Mouse (Mus musculus): ENCODE data around the gene Tmprss7. TPM values are rescaled to one million over a fixed set of nuclear protein-coding genes. Genes with fewer than 3 reads are reported as not detected.

The Tmprss7 gene
- polyA plus RNA-seq, 1 experiment from 2014 or later = not detected

DNA sequence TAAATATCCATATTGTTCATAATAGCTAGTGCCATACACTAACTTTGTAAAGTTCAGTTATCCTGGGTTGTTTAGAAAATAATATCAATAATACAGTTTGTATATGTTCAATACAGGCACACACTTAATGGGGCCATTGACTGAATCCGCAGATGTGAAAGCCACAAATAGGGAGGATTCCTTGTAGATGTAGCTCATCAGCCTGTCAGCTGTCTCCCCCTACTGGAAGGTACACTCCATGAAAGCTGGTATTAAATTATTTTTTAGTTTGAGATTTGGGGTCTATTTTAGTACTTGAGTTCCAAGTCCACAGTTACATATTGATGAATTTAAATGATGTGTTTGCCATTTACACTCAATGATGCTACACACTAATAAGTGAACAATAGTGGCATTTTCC, 17.0 kb downstream of the Tmprss7 start:
- H3K27me3 ChIP-seq (replicated peaks) = no peaks in the 10 kb centered on the region
- no peak overlapping the region for H3K4me2 ChIP-seq
- H3K4me3 ChIP-seq (replicated peaks) = no peak overlapping the region
- WGBS = 40% methylated on average over 1 of the region's 1 CpGs
- no peak for ATAC-seq (ENCODE audit: insufficient read depth, low FRiP score, low read depth)
- H3K9ac ChIP-seq = no peak overlapping the region
- H3K36me3 ChIP-seq = no peaks in the 10 kb centered on the region
- H3K9me3 ChIP-seq = no peaks in the 10 kb centered on the region
- H3K4me1 ChIP-seq = no peaks in the 10 kb centered on the region
- no peak overlapping the region for H3K27ac ChIP-seq

- Histone ChIP-seq H3K9ac (no peak overlapping the region), H3K4me2 (no peak overlapping the region), H3K27ac (no peak overlapping the region), H3K27me3 (replicated peaks) (no peaks in the 10 kb centered on the region), H3K36me3 (no peaks in the 10 kb centered on the region), H3K4me3 (replicated peaks) (no peak overlapping the region), H3K9me3 (no peaks in the 10 kb centered on the region), H3K4me1 (no peaks in the 10 kb centered on the region)
- WGBS = 61% methylated on average over 4 of the region's 4 CpGs
- ATAC-seq (ENCODE audit: insufficient read depth, low FRiP score, low read depth) = peak; percentile 68
Measured at GRCm38 (mm10) chr16:45670005-45670404, 23.5 kb downstream of the Tmprss7 start.

GRCm38 (mm10) chr16:45668178-45668577, 25.3 kb downstream of the Tmprss7 start:
- Histone ChIP-seq H3K4me2 (no peak overlapping the region), H3K27me3 (replicated peaks) (no peaks in the 10 kb centered on the region), H3K36me3 (no peaks in the 10 kb centered on the region), H3K27ac (no peak overlapping the region), H3K9ac (no peak overlapping the region), H3K4me1 (no peaks in the 10 kb centered on the region), H3K9me3 (no peaks in the 10 kb centered on the region), H3K4me3 (replicated peaks) (no peak overlapping the region)
- ATAC-seq (ENCODE audit: insufficient read depth, low FRiP score, low read depth) = no peak
- WGBS = 59% methylated on average over 3 of the region's 3 CpGs

- Histone ChIP-seq H3K27me3 (replicated peaks) (no peaks in the 10 kb centered on the region), H3K9ac (no peak overlapping the region), H3K4me2 (no peak overlapping the region), H3K9me3 (no peaks in the 10 kb centered on the region), H3K27ac (no peak overlapping the region), H3K4me3 (replicated peaks) (no peak overlapping the region), H3K36me3 (no peaks in the 10 kb centered on the region), H3K4me1 (no peaks in the 10 kb centered on the region)
- 51% methylated on average over 2 of the region's 2 CpGs for WGBS
- 0 out of 2 replicates have a peak, but pooled peaks have one; percentile 35 for ATAC-seq (ENCODE audit: insufficient read depth, low FRiP score, low read depth)
Measured at GRCm38 (mm10) chr16:45666136-45666535, 27.3 kb downstream of the Tmprss7 start.

DNA sequence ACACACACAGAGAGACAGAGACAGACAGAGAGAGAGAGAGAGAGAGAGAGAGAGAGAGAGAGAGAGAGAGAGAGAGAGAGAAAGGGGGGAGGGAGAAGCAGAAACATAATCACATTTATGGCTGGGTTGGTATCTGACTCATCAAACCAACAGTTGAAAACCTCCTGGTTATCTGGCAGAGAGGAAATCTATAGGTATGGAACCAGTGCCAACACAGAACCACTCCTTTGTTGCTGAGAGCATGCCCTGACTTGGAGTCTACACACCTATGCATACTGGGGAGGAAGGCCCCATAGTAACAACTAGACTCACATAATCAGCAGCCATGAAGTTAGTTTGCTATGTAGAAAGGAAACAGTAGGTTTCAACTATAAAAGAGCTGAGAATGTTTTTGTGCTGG, 31.1 kb downstream of the Tmprss7 start:
- Histone ChIP-seq H3K36me3 (no peaks in the 10 kb centered on the region), H3K27ac (no peak overlapping the region), H3K4me2 (no peak overlapping the region), H3K4me1 (no peaks in the 10 kb centered on the region), H3K27me3 (replicated peaks) (no peaks in the 10 kb centered on the region), H3K9ac (no peak overlapping the region), H3K4me3 (replicated peaks) (no peak overlapping the region), H3K9me3 (no peaks in the 10 kb centered on the region)
- ATAC-seq (ENCODE audit: insufficient read depth, low FRiP score, low read depth) = no peak

DNA sequence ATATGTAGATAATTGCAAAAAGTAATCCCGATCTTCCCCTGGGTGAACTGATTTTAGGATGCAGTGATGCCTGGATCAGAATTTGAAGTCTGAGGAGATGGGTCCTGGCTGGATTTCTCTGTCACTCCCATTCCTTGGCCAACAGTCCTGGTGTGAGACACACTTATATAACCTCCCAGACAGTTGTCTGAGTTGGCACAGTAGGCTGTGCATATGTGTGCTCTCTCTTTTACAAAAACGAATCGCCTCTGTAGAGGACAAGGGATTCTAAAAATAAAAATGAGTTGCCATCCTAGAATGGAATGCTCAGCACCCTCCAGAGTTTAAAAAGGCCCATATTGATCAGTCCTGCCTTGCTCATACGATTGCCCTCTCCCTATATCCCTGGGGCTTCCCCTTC, 33.9 kb downstream of the Tmprss7 start:
- no peaks in the 10 kb centered on the region for H3K36me3 ChIP-seq
- no peak for ATAC-seq (ENCODE audit: insufficient read depth, low FRiP score, low read depth)
- 87% methylated on average over 4 of the region's 4 CpGs for WGBS
- H3K4me2 ChIP-seq = no peak overlapping the region
- H3K4me3 ChIP-seq (replicated peaks) = no peak overlapping the region
- H3K9me3 ChIP-seq = no peaks in the 10 kb centered on the region
- no peak overlapping the region for H3K27ac ChIP-seq
- H3K27me3 ChIP-seq (replicated peaks) = no peaks in the 10 kb centered on the region
- no peak overlapping the region for H3K9ac ChIP-seq
- no peaks in the 10 kb centered on the region for H3K4me1 ChIP-seq

DNA sequence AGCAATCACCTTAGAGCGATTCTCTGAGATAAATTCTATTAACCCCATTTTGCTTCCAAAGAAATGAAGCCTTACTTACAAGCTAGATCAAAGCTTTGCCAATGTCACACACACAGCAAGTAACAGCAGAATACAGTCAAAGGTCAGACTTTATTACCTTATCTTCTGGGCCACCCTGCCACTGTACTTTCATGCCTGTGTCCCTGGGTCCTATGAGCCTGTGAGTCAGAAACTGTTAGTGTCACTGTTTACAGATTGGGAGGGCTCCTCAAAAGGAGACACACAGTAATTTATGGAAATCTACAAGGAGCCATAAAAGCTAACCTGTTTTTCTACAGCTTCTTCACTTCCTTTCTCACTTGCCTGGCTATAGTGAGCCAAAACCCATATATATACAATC, 35.2 kb downstream of the Tmprss7 start:
- Histone ChIP-seq H3K9me3 (no peaks in the 10 kb centered on the region), H3K4me1 (no peaks in the 10 kb centered on the region; the same call in 1 of the 2 replicates), H3K9ac (no peak overlapping the region), H3K36me3 (no peaks in the 10 kb centered on the region), H3K4me2 (no peak overlapping the region), H3K27ac (no peak overlapping the region), H3K4me3 (replicated peaks) (no peak overlapping the region), H3K27me3 (replicated peaks) (no peaks in the 10 kb centered on the region)
- WGBS = 78% methylated on average over 1 of the region's 1 CpGs
- ATAC-seq (ENCODE audit: insufficient read depth, low FRiP score, low read depth) = no peak

- Histone ChIP-seq H3K9me3 (no peaks in the 10 kb centered on the region), H3K4me1 (no peaks in the 10 kb centered on the region; the same call in 1 of the 2 replicates), H3K4me2 (no peak overlapping the region), H3K36me3 (no peaks in the 10 kb centered on the region), H3K4me3 (replicated peaks) (no peak overlapping the region), H3K27ac (no peak overlapping the region), H3K9ac (no peak overlapping the region), H3K27me3 (replicated peaks) (no peaks in the 10 kb centered on the region)
- WGBS = 87% methylated on average over 12 of the region's 12 CpGs
- ATAC-seq (ENCODE audit: insufficient read depth, low FRiP score, low read depth) = no peak
Measured at GRCm38 (mm10) chr16:45657574-45658159, 35.8 kb downstream of the Tmprss7 start.

- Histone ChIP-seq H3K9ac (no peak overlapping the region), H3K27ac (peak overlapping the region; percentile 78), H3K4me3 (replicated peaks) (peak overlapping the region; percentile 45), H3K4me2 (peak overlapping the region; percentile 69), H3K36me3 (no peaks in the 10 kb centered on the region), H3K27me3 (replicated peaks) (no peaks in the 10 kb centered on the region), H3K9me3 (no peaks in the 10 kb centered on the region), H3K4me1 (no peaks in the 10 kb centered on the region; the same call in 1 of the 2 replicates)
- 52% methylated on average over 9 of the region's 9 CpGs for WGBS
- no peak for ATAC-seq (ENCODE audit: insufficient read depth, low FRiP score, low read depth)
Measured at GRCm38 (mm10) chr16:45654465-45654864, 39.0 kb downstream of the Tmprss7 start.

GRCm38 (mm10) chr16:45653934-45654332, 39.5 kb downstream of the Tmprss7 start, which contains the start of gene BC016579:
TSS of gene BC016579 (minus strand) at chr16:45654068.
- 4% methylated on average over 20 of the region's 20 CpGs for WGBS
- Histone ChIP-seq H3K4me3 (replicated peaks) (peak within 1 kb of the TSS; percentile 45), H3K27me3 (replicated peaks) (no peaks in the 10 kb centered on the region), H3K9ac (no peak within 1 kb of the TSS), H3K36me3 (no peaks in the 10 kb centered on the region), H3K27ac (peak within 1 kb of the TSS; percentile 78), H3K9me3 (no peaks in the 10 kb centered on the region), H3K4me2 (peak within 1 kb of the TSS; percentile 69), H3K4me1 (no peaks in the 10 kb centered on the region; the same call in 1 of the 2 replicates)
- peak; percentile 95 for ATAC-seq (ENCODE audit: insufficient read depth, low FRiP score, low read depth)

GRCm38 (mm10) chr16:45653009-45653933, 40.2 kb downstream of the Tmprss7 start:
- H3K36me3 ChIP-seq = no peaks in the 10 kb centered on the region
- H3K4me1 ChIP-seq = no peaks in the 10 kb centered on the region; the same call in 1 of the 2 replicates
- H3K27ac ChIP-seq = peak overlapping the region; percentile 78
- WGBS = 15% methylated on average over 17 of the region's 17 CpGs
- H3K9me3 ChIP-seq = no peaks in the 10 kb centered on the region
- peak overlapping the region; percentile 45 for H3K4me3 ChIP-seq (replicated peaks)
- H3K9ac ChIP-seq = no peak overlapping the region
- H3K4me2 ChIP-seq = peak overlapping the region; percentile 69
- H3K27me3 ChIP-seq (replicated peaks) = no peaks in the 10 kb centered on the region
- peak; percentile 28; the same call in 1 of the 2 replicates for ATAC-seq (ENCODE audit: insufficient read depth, low FRiP score, low read depth)

GRCm38 (mm10) chr16:45651497-45651896, 42.0 kb downstream of the Tmprss7 start:
- WGBS = 48% methylated on average over 2 of the region's 2 CpGs
- Histone ChIP-seq H3K27ac (no peak overlapping the region), H3K9ac (no peak overlapping the region), H3K27me3 (replicated peaks) (no peaks in the 10 kb centered on the region), H3K4me2 (no peak overlapping the region), H3K36me3 (no peaks in the 10 kb centered on the region), H3K4me3 (replicated peaks) (no peak overlapping the region), H3K4me1 (no peaks in the 10 kb centered on the region; the same call in 1 of the 2 replicates), H3K9me3 (no peaks in the 10 kb centered on the region)
- no peak for ATAC-seq (ENCODE audit: insufficient read depth, low FRiP score, low read depth)

All from stomach, embryonic 15.5 days (tissue).